Comparison of ENCODE assay signal across 17 mouse cellular contexts in the genomic region with DNA sequence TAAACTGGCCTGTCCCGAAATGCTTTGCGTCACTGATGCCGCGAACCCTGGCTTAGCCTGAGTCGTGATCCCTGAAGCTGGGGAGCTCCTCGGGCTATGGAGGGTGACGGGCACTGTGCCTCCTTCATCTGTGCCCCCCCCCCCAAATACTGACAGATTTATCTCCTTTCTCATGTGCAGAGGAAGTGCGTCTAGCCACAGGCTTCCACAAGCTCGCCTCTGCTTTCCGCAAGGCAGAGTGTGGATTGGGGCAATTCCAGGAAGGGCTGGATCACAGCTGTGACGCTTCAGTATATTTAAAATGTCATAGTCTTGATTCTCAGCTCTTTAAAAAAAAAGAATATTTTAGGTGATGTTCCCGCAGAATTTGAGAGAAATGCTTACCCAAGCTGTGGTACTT. TPM values are rescaled to one million over a fixed set of nuclear protein-coding genes. Genes with fewer than 3 reads are reported as not detected.
DNase-seq lines count a peak whose midpoint lies in the region.
"Had no signal": no experiment of that assay in that cellular context is flagged by ENCODE, and none has a peak within 500 bp of the region (broad histone marks: within the 10 kb centered on the region; RNA-seq: fewer than 3 reads in every experiment).

No protein-coding gene starts in this region.

- DNase-seq in heart, postnatal 4 days, result peak; percentile 39
- no peak for DNase-seq in heart, postnatal 14 days
- peak; percentile 43 to 88 for DNase-seq in left cerebral cortex, postnatal 25 days (ENCODE audit: low spot score in 2 of 2)
- no peak for DNase-seq in left cerebral cortex, adult 9 months (ENCODE audit: low spot score in 2 of 2)
- DNase-seq in brain, adult 2 months (ENCODE audit: low read depth, low spot score), result peak; percentile 71
- peak; percentile 56 to 65 for DNase-seq in kidney, postnatal 4 days
- no peak for DNase-seq in adrenal gland, adult 8-10 months
- no peak for DNase-seq in forebrain, embryonic 10.5 days (ENCODE audit: extremely low spot score, low spot score)
- DNase-seq: cerebellum, postnatal 25 days; midbrain, embryonic 14.5 days had no signal

- H3K27ac ChIP-seq in forebrain, embryonic 10.5 days, result no peak overlapping the region
- H3K27ac ChIP-seq: embryonic facial prominence, embryonic 15.5 days; liver, embryonic 12.5 days had no signal

- intact Hi-C loops in heart, postnatal 14 days (cut with DNase I), result no loop called here
- intact Hi-C loops in left cerebral cortex, postnatal 25 days (cut with DNase I), result no loop called here

- WGBS in forebrain, embryonic 10.5 days, result 85% methylated on average over 12 of the region's 12 CpGs

- H3K4me1 ChIP-seq in forebrain, embryonic 10.5 days, result peaks cover 37% of the 10 kb centered on the region

- no peaks in the 10 kb centered on the region for H3K9me3 ChIP-seq in forebrain, embryonic 10.5 days
- H3K9me3 ChIP-seq: embryonic facial prominence, embryonic 15.5 days; liver, embryonic 12.5 days had no signal

- no peak overlapping the region for H3K4me3 ChIP-seq in forebrain, embryonic 10.5 days
- H3K4me3 ChIP-seq: embryonic facial prominence, embryonic 15.5 days; liver, embryonic 12.5 days had no signal

- peaks cover 16% of the 10 kb centered on the region; the same call in 1 of the 2 replicates for H3K27me3 ChIP-seq in forebrain, embryonic 10.5 days (ENCODE audit: poor library complexity, severe bottlenecking)
- H3K27me3 ChIP-seq: embryonic facial prominence, embryonic 15.5 days had no signal

- no peaks in the 10 kb centered on the region for H3K36me3 ChIP-seq in forebrain, embryonic 10.5 days (replicated peaks)
- H3K36me3 ChIP-seq: embryonic facial prominence, embryonic 15.5 days; liver, embryonic 12.5 days had no signal

RNA-seq across cellular contexts. Expression of a gene that starts 21.1 kb away (rescaled TPM):
- 10 to 100 TPM; 46.5 to 50.5 TPM for total RNA-seq in heart, postnatal 4 days (2021)
- total RNA-seq in heart, postnatal 14 days (2021), result 10 to 100 TPM; 22.1 to 22.6 TPM
- total RNA-seq in left cerebral cortex, postnatal 25 days (2021), result 100 to 1,000 TPM; 204 to 233 TPM
- 10 to 100 TPM; 32.2 to 38.0 (median 35.7) TPM for total RNA-seq in adrenal gland, adult 8-10 months (2022)
- 39.5 and 41.5 TPM in 2 replicates for polyA plus RNA-seq in forebrain, embryonic 10.5 days (2016; fragmentation: Nextera tagmentation; extraction: Ambion mirVana)

RNA-seq across cellular contexts. Expression of a gene that starts 49.6 kb away (rescaled TPM):
- total RNA-seq in heart, postnatal 4 days (2021), result not detected
- total RNA-seq in heart, postnatal 14 days (2021), result not detected
- total RNA-seq in left cerebral cortex, postnatal 25 days (2021), result not detected
- total RNA-seq in adrenal gland, adult 8-10 months (2022), result not detected
- not detected in 2 replicates for polyA plus RNA-seq in forebrain, embryonic 10.5 days (2016; fragmentation: Nextera tagmentation; extraction: Ambion mirVana)
- total RNA-seq: left cerebral cortex, adult 8-10 months had no signal
- polyA plus RNA-seq: embryonic facial prominence, embryonic 15.5 days; forebrain, embryonic 16.5 days; heart, embryonic 14.5 days; intestine, postnatal 0 days; liver, embryonic 12.5 days; midbrain, embryonic 14.5 days; neural tube, embryonic 11.5 days had no signal

Comparison
In these comparisons a context has a peak if more than half of its experiments do, and no peak if none do; other contexts are left out.
1. DNase-seq: peak in heart, postnatal 4 days (single experiment), left cerebral cortex, postnatal 25 days (2 of 2), brain, adult 2 months (single experiment) and kidney, postnatal 4 days (2 of 2); none in heart, postnatal 14 days (0 of 2), left cerebral cortex, adult 9 months (0 of 2), adrenal gland, adult 8-10 months (single experiment) and forebrain, embryonic 10.5 days (single experiment).